In the genomic region with DNA sequence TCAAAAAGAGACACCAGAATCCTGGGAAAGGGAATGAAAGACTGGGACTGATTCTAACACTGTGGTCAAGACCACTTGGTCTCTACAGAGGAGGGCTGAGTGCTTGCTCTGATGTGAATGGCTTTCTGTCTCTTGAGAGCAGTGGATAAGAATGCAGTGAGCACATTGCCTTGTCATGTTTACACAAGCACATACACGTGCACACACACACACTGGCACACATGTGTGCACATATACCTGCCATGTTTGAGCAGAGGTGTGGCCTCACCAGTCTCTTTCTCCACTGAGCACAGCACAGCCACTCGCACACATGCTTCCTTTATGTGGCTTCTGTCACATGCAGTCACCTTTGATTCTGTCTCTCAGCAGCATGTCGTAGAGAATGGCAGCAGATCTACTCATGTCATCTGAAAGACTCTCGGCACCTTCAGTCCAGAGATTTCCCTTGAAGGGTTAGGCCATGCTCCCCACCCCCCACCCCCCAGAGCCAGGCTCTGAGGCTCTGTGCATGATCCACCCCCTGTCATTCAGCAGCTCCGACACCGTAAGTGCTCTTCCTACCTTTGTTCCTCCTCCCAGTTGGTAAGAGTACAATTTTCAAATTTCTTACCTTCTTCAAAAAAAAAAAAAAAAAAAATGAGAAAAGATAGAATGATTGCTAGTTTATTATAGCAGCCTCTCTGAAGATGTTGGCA, we compare ENCODE assay signal across 17 mouse cellular contexts.
DNase-seq lines count a peak whose midpoint lies in the region; ATAC-seq lines count a peak whose summit lies in the region.
"Had no signal": no experiment of that assay in that cellular context is flagged by ENCODE, and none has a peak within 500 bp of the region (broad histone marks: within the 10 kb centered on the region; RNA-seq: fewer than 3 reads in every experiment).

No protein-coding gene starts in this region.

- peak; percentile 38; the same call in 1 of the 2 replicates for ATAC-seq in hindbrain, embryonic 12.5 days (ENCODE audit: low FRiP score)
- peak; percentile 44; the same call in 1 of the 2 replicates for ATAC-seq in midbrain, embryonic 13.5 days
- ATAC-seq in hindbrain, embryonic 14.5 days (ENCODE audit: low FRiP score): no peak
- 0 out of 2 replicates have a peak, but pooled peaks have one; percentile 29 for ATAC-seq in neural tube, embryonic 15.5 days (ENCODE audit: low FRiP score)
- ATAC-seq: activated CD4-positive, CD25-positive, alpha-beta regulatory T cell, adult 4 months had no signal

- H3K9ac ChIP-seq in hindbrain, embryonic 12.5 days: no peak overlapping the region
- no peak overlapping the region for H3K9ac ChIP-seq in midbrain, embryonic 13.5 days (replicated peaks)
- H3K9ac ChIP-seq in hindbrain, embryonic 14.5 days: no peak overlapping the region
- no peak overlapping the region for H3K9ac ChIP-seq in neural tube, embryonic 15.5 days (replicated peaks)
- H3K9ac ChIP-seq: limb, embryonic 13.5 days; liver, embryonic 15.5 days had no signal

- no peak overlapping the region for H3K4me2 ChIP-seq in hindbrain, embryonic 12.5 days (replicated peaks)
- H3K4me2 ChIP-seq in midbrain, embryonic 13.5 days (replicated peaks): no peak overlapping the region
- H3K4me2 ChIP-seq in hindbrain, embryonic 14.5 days (replicated peaks): no peak overlapping the region
- no peak overlapping the region for H3K4me2 ChIP-seq in neural tube, embryonic 15.5 days
- H3K4me2 ChIP-seq: limb, embryonic 13.5 days; liver, embryonic 15.5 days had no signal

- no peaks in the 10 kb centered on the region for H3K27me3 ChIP-seq in hindbrain, embryonic 12.5 days
- H3K27me3 ChIP-seq in hindbrain, embryonic 10.5 days (ENCODE audit: insufficient read depth, poor library complexity, severe bottlenecking): no peaks in the 10 kb centered on the region
- no peaks in the 10 kb centered on the region for H3K27me3 ChIP-seq in midbrain, embryonic 13.5 days
- H3K27me3 ChIP-seq in midbrain, embryonic 10.5 days (ENCODE audit: low read depth, poor library complexity, severe bottlenecking): no peaks in the 10 kb centered on the region
- H3K27me3 ChIP-seq in hindbrain, embryonic 14.5 days (ENCODE audit: control insufficient read depth, insufficient read depth, low read length): no peaks in the 10 kb centered on the region
- H3K27me3 ChIP-seq in neural tube, embryonic 15.5 days (replicated peaks): no peaks in the 10 kb centered on the region
- H3K27me3 ChIP-seq: limb, embryonic 13.5 days; liver, embryonic 15.5 days had no signal

- WGBS in hindbrain, embryonic 12.5 days: 66% methylated on average over 6 of the region's 6 CpGs
- 76% methylated on average over 6 of the region's 6 CpGs for WGBS in hindbrain, embryonic 10.5 days
- 63% methylated on average over 6 of the region's 6 CpGs for WGBS in midbrain, embryonic 13.5 days
- WGBS in midbrain, embryonic 10.5 days: 85% methylated on average over 6 of the region's 6 CpGs
- 67% methylated on average over 6 of the region's 6 CpGs for WGBS in hindbrain, embryonic 14.5 days
- WGBS in neural tube, embryonic 15.5 days: 56% methylated on average over 6 of the region's 6 CpGs

- no peaks in the 10 kb centered on the region for H3K9me3 ChIP-seq in hindbrain, embryonic 12.5 days (replicated peaks)
- H3K9me3 ChIP-seq in hindbrain, embryonic 10.5 days: no peaks in the 10 kb centered on the region
- H3K9me3 ChIP-seq in midbrain, embryonic 13.5 days: no peaks in the 10 kb centered on the region
- no peaks in the 10 kb centered on the region for H3K9me3 ChIP-seq in midbrain, embryonic 10.5 days (replicated peaks)
- no peaks in the 10 kb centered on the region for H3K9me3 ChIP-seq in hindbrain, embryonic 14.5 days (ENCODE audit: control insufficient read depth, low read length)
- no peaks in the 10 kb centered on the region for H3K9me3 ChIP-seq in neural tube, embryonic 15.5 days (replicated peaks)
- H3K9me3 ChIP-seq: limb, embryonic 13.5 days; liver, embryonic 15.5 days had no signal

- no peaks in the 10 kb centered on the region for H3K36me3 ChIP-seq in hindbrain, embryonic 12.5 days
- no peaks in the 10 kb centered on the region for H3K36me3 ChIP-seq in hindbrain, embryonic 10.5 days
- no peaks in the 10 kb centered on the region for H3K36me3 ChIP-seq in midbrain, embryonic 13.5 days
- H3K36me3 ChIP-seq in midbrain, embryonic 10.5 days: no peaks in the 10 kb centered on the region
- no peaks in the 10 kb centered on the region for H3K36me3 ChIP-seq in hindbrain, embryonic 14.5 days (replicated peaks; ENCODE audit: control insufficient read depth, insufficient read depth)
- no peaks in the 10 kb centered on the region for H3K36me3 ChIP-seq in neural tube, embryonic 15.5 days
- H3K36me3 ChIP-seq: limb, embryonic 13.5 days; liver, embryonic 15.5 days had no signal

- H3K4me3 ChIP-seq in hindbrain, embryonic 12.5 days: no peak overlapping the region
- no peak overlapping the region for H3K4me3 ChIP-seq in hindbrain, embryonic 10.5 days
- H3K4me3 ChIP-seq in midbrain, embryonic 13.5 days (replicated peaks): no peak overlapping the region
- no peak overlapping the region for H3K4me3 ChIP-seq in midbrain, embryonic 10.5 days
- H3K4me3 ChIP-seq in hindbrain, embryonic 14.5 days (replicated peaks; ENCODE audit: low read length): no peak overlapping the region
- no peak overlapping the region for H3K4me3 ChIP-seq in neural tube, embryonic 15.5 days (replicated peaks)
- H3K4me3 ChIP-seq: gastrocnemius, adult 2 months; limb, embryonic 13.5 days; liver, embryonic 15.5 days had no signal

- no peaks in the 10 kb centered on the region for H3K4me1 ChIP-seq in hindbrain, embryonic 12.5 days
- peaks cover 5% of the 10 kb centered on the region for H3K4me1 ChIP-seq in hindbrain, embryonic 10.5 days (replicated peaks)
- peaks cover 15% of the 10 kb centered on the region for H3K4me1 ChIP-seq in midbrain, embryonic 13.5 days (replicated peaks)
- H3K4me1 ChIP-seq in midbrain, embryonic 10.5 days: peaks cover 5% of the 10 kb centered on the region
- 0 out of 2 replicates have a peak, but pooled peaks cover 7% of the 10 kb centered on the region for H3K4me1 ChIP-seq in hindbrain, embryonic 14.5 days (replicated peaks; ENCODE audit: control insufficient read depth, insufficient read depth, low read length)
- peaks cover 14% of the 10 kb centered on the region for H3K4me1 ChIP-seq in neural tube, embryonic 15.5 days
- H3K4me1 ChIP-seq: liver, embryonic 15.5 days had no signal

- no peak for DNase-seq in hindbrain, embryonic 10.5 days (ENCODE audit: low spot score)
- DNase-seq in midbrain, embryonic 10.5 days (ENCODE audit: low spot score): no peak
- DNase-seq in hindbrain, embryonic 14.5 days (ENCODE audit: low spot score): no peak
- no peak for DNase-seq in layer of hippocampus, adult 9-10 months (ENCODE audit: low spot score)
- no peak for DNase-seq in right cerebral cortex, postnatal 25 days
- DNase-seq: adrenal gland, postnatal 25 days; cerebellum, postnatal 36 days; gastrocnemius, adult 2 months; layer of hippocampus, adult 9-11 months; thymus, postnatal 14 days had no signal

- no peak overlapping the region for H3K27ac ChIP-seq in hindbrain, embryonic 12.5 days
- H3K27ac ChIP-seq in hindbrain, embryonic 10.5 days: no peak overlapping the region
- H3K27ac ChIP-seq in midbrain, embryonic 13.5 days: peak overlapping the region; percentile 2
- no peak overlapping the region for H3K27ac ChIP-seq in midbrain, embryonic 10.5 days (replicated peaks)
- H3K27ac ChIP-seq in hindbrain, embryonic 14.5 days: 0 out of 2 replicates have a peak overlapping the region, but pooled peaks have one; percentile 1
- peak overlapping the region; percentile 58 for H3K27ac ChIP-seq in neural tube, embryonic 15.5 days (replicated peaks)
- H3K27ac ChIP-seq: gastrocnemius, adult 2 months; kidney, postnatal 0 days; limb, embryonic 13.5 days; liver, embryonic 15.5 days had no signal

Comparison
In these comparisons a context has a peak if more than half of its experiments do, and no peak if none do; other contexts are left out.
1. H3K27ac ChIP-seq: peak in midbrain, embryonic 13.5 days (single experiment), hindbrain, embryonic 14.5 days (single experiment) and neural tube, embryonic 15.5 days (single experiment); none in hindbrain, embryonic 12.5 days (single experiment), hindbrain, embryonic 10.5 days (single experiment) and midbrain, embryonic 10.5 days (single experiment).